ENCODE assay signal across 8 mouse cellular contexts in the genomic region with DNA sequence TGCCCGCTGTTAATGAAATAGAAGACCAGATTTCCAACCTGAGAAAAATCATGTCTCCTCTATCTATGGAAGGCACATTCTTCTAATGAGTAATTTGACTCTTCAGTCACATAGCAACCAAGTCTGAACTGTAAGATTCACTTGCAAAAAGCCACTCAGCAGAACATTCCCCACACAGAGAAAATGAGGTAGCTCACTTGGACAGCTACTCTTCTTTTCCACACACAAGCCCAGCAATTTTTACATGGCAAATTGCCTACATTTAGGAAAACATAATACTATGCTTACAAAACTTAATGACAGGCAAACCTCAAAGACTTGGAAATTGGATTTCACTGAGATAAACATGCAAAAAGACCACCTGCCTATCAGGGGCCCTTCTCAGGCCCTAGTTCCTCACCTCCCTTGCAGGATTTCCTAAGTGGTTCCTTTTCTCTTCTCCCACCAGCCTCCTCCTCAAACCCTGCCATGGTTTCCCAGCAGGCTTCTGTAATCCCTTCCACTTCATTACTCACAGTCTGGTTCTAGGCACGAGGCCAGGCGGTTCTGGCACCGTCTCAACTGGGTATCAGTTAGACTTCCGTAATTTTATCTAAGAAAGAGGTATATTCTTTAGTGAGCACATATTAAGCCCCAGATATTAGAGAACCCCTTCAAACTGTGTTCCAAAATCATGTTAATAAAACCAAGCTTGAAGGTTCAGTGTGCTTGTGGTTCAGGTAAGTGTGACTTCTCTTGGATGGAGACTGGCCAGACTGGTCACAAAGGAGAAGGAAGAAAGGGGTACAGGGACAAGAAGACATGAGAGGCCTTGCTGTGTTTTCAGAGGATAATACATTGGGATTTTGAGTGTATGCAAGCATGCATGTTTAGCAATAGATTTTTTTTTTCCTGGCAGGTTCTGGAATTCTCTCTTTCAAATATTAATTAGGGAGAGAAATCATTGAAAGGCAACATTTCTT.
A peak's percentile ranks its signal among the peaks of the same experiment; 100 is the strongest.
DNase-seq lines count a peak whose midpoint lies in the region; TF ChIP-seq lines count a peak whose summit lies in the region.

No protein-coding gene starts in this region.

- 81% methylated on average over 5 of the region's 5 CpGs for WGBS in thymus, adult 2 months

- intact Hi-C loops in gastrocnemius, postnatal 14 days (cut with DNase I; ENCODE audit: low total_unique reads): no loop called here
- intact Hi-C loops in gastrocnemius, postnatal 36 days (cut with DNase I): no loop called here

- DNase-seq in gastrocnemius, postnatal 14 days: peak; percentile 28
- DNase-seq in gastrocnemius, postnatal 36 days: no peak
- peak; percentile 78 for DNase-seq in 3T3-L1 (ENCODE audit: low read depth, low spot score)
- peak; percentile 84 to 94 for DNase-seq in cerebellum, adult 18-20 months
- DNase-seq in frontal cortex, postnatal 36 days (ENCODE audit: low spot score in 2 of 2): peak; percentile 65 to 69
- DNase-seq in lung, postnatal 14 days: peak; percentile 53
- no peak for DNase-seq in natural killer cell, adult 2 months (ENCODE audit: low spot score in 2 of 2)
- DNase-seq in thymus, adult 2 months: no peak

- no peak overlapping the region for H3K4me3 ChIP-seq in thymus, adult 2 months (ENCODE audit: control insufficient read depth, insufficient read depth, low read length)

- no peak overlapping the region for H3K27ac ChIP-seq in thymus, adult 2 months (ENCODE audit: control insufficient read depth, insufficient read depth, low read length)

- TF ChIP-seq CTCF in thymus, adult 2 months (IDR thresholded peaks at IDR 0.05; ENCODE audit: borderline replicate concordance, control insufficient read depth, extremely low read depth, insufficient read depth, low read length, poor library complexity): no peak

- TF ChIP-seq POLR2A in thymus, adult 2 months (IDR thresholded peaks at IDR 0.05; ENCODE audit: control insufficient read depth, extremely low read depth, insufficient read depth, low read length, poor library complexity): no peak

- no peaks in the 10 kb centered on the region for H3K4me1 ChIP-seq in thymus, adult 2 months (replicated peaks; ENCODE audit: control insufficient read depth, insufficient read depth, low read length)

- no peaks in the 10 kb centered on the region for H3K36me3 ChIP-seq in thymus, adult 2 months (ENCODE audit: control insufficient read depth, insufficient read depth, low read length)

- no peaks in the 10 kb centered on the region for H3K27me3 ChIP-seq in thymus, adult 2 months (ENCODE audit: control insufficient read depth, insufficient read depth, low read length)

Comparison
In these comparisons a context has a peak if more than half of its experiments do, and no peak if none do; other contexts are left out.
1. DNase-seq: peak in gastrocnemius, postnatal 14 days (single experiment), 3T3-L1 (single experiment), cerebellum, adult 18-20 months (2 of 2), frontal cortex, postnatal 36 days (2 of 2) and lung, postnatal 14 days (single experiment); none in gastrocnemius, postnatal 36 days (0 of 2), natural killer cell, adult 2 months (0 of 2) and thymus, adult 2 months (single experiment).